Mouse (Mus musculus) CH12.LX (cell line): ENCODE data around the gene Acot7.

Experiments used
- CTCF ChIP-seq, 2 experiments: IDR thresholded peaks in 1 of 2; conservative IDR thresholded peaks in 1 of 2; 2 replicates each; pipeline ENCODE4 v1.5.1; 2011 to 2012; ENCODE audit warnings: low read depth in 2 of 2, low read length in 2 of 2, improper control_type of control experiment in 1 of 2, inconsistent platforms in 1 of 2, mild to moderate bottlenecking in 1 of 2, moderate library complexity in 1 of 2
- ETS1 ChIP-seq: conservative IDR thresholded peaks from 2 replicates; pipeline ENCODE4 v1.6.1; 2012; ENCODE audit warnings: low read depth, mild to moderate bottlenecking, inconsistent platforms, low read length, improper control_type of control experiment, moderate library complexity
- JUND ChIP-seq: conservative IDR thresholded peaks from 2 replicates; pipeline ENCODE4 v1.6.1; 2011; ENCODE audit warnings: low read depth, low read length, improper control_type of control experiment
- KAT2A ChIP-seq: IDR thresholded peaks from 2 replicates; pipeline ENCODE4 v1.6.1; 2012; ENCODE audit warnings: low read length, improper control_type of control experiment, inconsistent platforms; ENCODE audit not compliant: insufficient replicate concordance
- UBTF ChIP-seq: IDR thresholded peaks from 2 replicates; pipeline ENCODE4 v1.6.1; 2012; ENCODE audit warnings: low read depth, mild to moderate bottlenecking, inconsistent platforms, low read length, improper control_type of control experiment, moderate library complexity
- USF1 ChIP-seq: IDR thresholded peaks from 2 replicates; pipeline ENCODE4 v1.6.1; 2014; ENCODE audit warnings: low read depth, mild to moderate bottlenecking, inconsistent platforms, low read length, improper control_type of control experiment
- USF2 ChIP-seq: conservative IDR thresholded peaks from 2 replicates; pipeline ENCODE4 v1.6.1; 2011; ENCODE audit warnings: low read depth, low read length, improper control_type of control experiment
- ZC3H11A ChIP-seq: IDR thresholded peaks from 2 replicates; pipeline ENCODE4 v1.6.1; 2012; ENCODE audit warnings: low read depth, mild to moderate bottlenecking, inconsistent platforms, low read length, improper control_type of control experiment

DNA sequence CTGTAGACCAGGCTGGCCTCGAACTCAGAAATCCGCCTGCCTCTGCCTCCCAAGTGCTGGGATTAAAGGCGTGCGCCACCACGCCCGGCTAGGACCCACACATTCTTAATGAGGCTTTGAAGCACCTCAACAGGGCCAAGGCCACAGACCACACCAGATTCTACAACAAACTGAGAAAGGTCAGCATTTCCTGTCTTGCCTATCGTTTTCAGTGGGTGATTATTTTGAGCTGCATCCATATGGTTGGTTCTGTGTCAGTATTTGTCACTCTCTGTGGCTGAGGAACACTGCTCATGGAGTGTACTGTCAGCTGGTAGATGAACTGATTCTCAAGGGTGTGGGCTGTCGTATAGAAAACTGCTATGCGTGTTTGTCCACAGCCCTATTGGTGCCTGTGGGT, 18.3 kb downstream of the Acot7 start:
- no peak for TF ChIP-seq CTCF (conservative IDR thresholded peaks at IDR 0.05 in 1 of 2, IDR thresholded peaks at IDR 0.05 in 1 of 2; ENCODE audit: low read depth in 2 of 2, low read length in 2 of 2)
- TF ChIP-seq ETS1 = no peak
- no peak for TF ChIP-seq JUND
- TF ChIP-seq ZC3H11A = no peak
- no peak for TF ChIP-seq KAT2A
- TF ChIP-seq UBTF = no peak
- TF ChIP-seq USF2 = no peak
- no peak for TF ChIP-seq USF1
